Mouse (Mus musculus) bone marrow, adult 2 months (tissue): ENCODE measurements around the gene Mcm10. TPM values are rescaled to one million over a fixed set of nuclear protein-coding genes. Genes with fewer than 3 reads are reported as not detected.

Source experiments
- H3K27ac ChIP-seq: fragments of 200-500 bp; 2 replicates; pipeline ENCODE4 v1.5.1; 2012; ENCODE audit warnings: low read depth, mild to moderate bottlenecking, control low read depth, inconsistent platforms, low read length; ENCODE audit not compliant: control insufficient read depth, poor library complexity, insufficient read depth
- H3K4me1 ChIP-seq: fragments of 200-500 bp; 2 replicates; pipeline ENCODE4 v1.6.1; 2011; ENCODE audit warnings: low read length; ENCODE audit not compliant: control insufficient read depth, insufficient read depth
- H3K4me3 ChIP-seq: fragments of 200-500 bp; replicated peaks from 2 replicates; pipeline ENCODE3; 2011; ENCODE audit warnings: mild to moderate bottlenecking, low read depth, low read length, control low read depth; ENCODE audit not compliant: control insufficient read depth
- CTCF ChIP-seq: fragments of 200-500 bp; IDR thresholded peaks from 2 replicates; pipeline ENCODE4 v1.5.1; 2011; ENCODE audit warnings: low read length, control low read depth; ENCODE audit not compliant: control insufficient read depth, insufficient read depth
- POLR2A ChIP-seq: fragments of 200-500 bp; IDR thresholded peaks from 2 replicates; pipeline ENCODE4 v1.6.1; 2011; ENCODE audit warnings: low read depth, mild to moderate bottlenecking, control low read depth, low read length, borderline replicate concordance; ENCODE audit not compliant: control insufficient read depth
- WGBS: fragments of 180-500 bp; shearing (Covaris S2); methylation state at CpG from one replicate; pipeline ENCODE4 v1.1.7; 2018; 5-methylcytosine and 5-hydroxymethylcytosine counted together
- polyA plus RNA-seq: library from polyadenylated mRNA; stranded (reverse); fragments of >200 nt; gene quantifications from 2 replicates; pipeline ENCODE4 v1.2.4, GENCODE M21; 2011; ENCODE audit warnings: low replicate concordance; ENCODE audit not compliant: missing spikeins, insufficient read depth, insufficient read length

The Mcm10 gene
- polyA plus RNA-seq, 1 experiment = 92.2 TPM

- H3K27ac ChIP-seq = no peak overlapping the region
- H3K4me1 ChIP-seq = no peaks in the 10 kb centered on the region
- H3K4me3 ChIP-seq = no peak overlapping the region
- 82% methylated on average over 8 of the region's 8 CpGs for WGBS
- TF ChIP-seq CTCF (no peak), POLR2A (no peak)
Measured at GRCm38 (mm10) chr2:4987388-4988180, 25.0 kb downstream of the Mcm10 start.

GRCm38 (mm10) chr2:4986798-4987197, 25.8 kb downstream of the Mcm10 start:
- WGBS = 77% methylated on average over 4 of the region's 4 CpGs
- H3K4me3 ChIP-seq = no peak overlapping the region
- TF ChIP-seq POLR2A (no peak), CTCF (no peak)
- no peak overlapping the region for H3K27ac ChIP-seq
- H3K4me1 ChIP-seq = no peaks in the 10 kb centered on the region

- no peak overlapping the region for H3K27ac ChIP-seq
- no peak overlapping the region for H3K4me3 ChIP-seq
- H3K4me1 ChIP-seq = no peaks in the 10 kb centered on the region
- TF ChIP-seq CTCF (no peak), POLR2A (no peak)
- WGBS = 81% methylated on average over 6 of the region's 6 CpGs
Measured at GRCm38 (mm10) chr2:4985000-4985399, 27.6 kb downstream of the Mcm10 start.

GRCm38 (mm10) chr2:4983987-4984386, 28.6 kb downstream of the Mcm10 start:
- Histone ChIP-seq H3K4me1 (no peaks in the 10 kb centered on the region), H3K27ac (no peak overlapping the region), H3K4me3 (no peak overlapping the region)
- TF ChIP-seq POLR2A (no peak), CTCF (no peak)
- WGBS = 52% methylated on average over 5 of the region's 5 CpGs

GRCm38 (mm10) chr2:4978091-4978490, 34.5 kb downstream of the Mcm10 start:
- TF ChIP-seq CTCF (no peak), POLR2A (no peak)
- no peak overlapping the region for H3K27ac ChIP-seq
- 62% methylated on average over 8 of the region's 8 CpGs for WGBS

GRCm38 (mm10) chr2:4975807-4976206, 36.8 kb downstream of the Mcm10 start, which contains the start of gene Ucma:
Gene Ucma (plus strand): TSS chr2:4976122.
- H3K27ac ChIP-seq = no peak within 1 kb of the TSS
- TF ChIP-seq CTCF = no peak
- no peak for TF ChIP-seq POLR2A
- no peaks in the 10 kb centered on the region for H3K4me1 ChIP-seq
- H3K4me3 ChIP-seq = no peak within 1 kb of the TSS
- WGBS = 62% methylated on average over 5 of the region's 5 CpGs

More at GRCm38 (mm10) chr2:4978091-4978490, 34.5 kb downstream of the Mcm10 start:
- Histone ChIP-seq H3K4me1 (no peaks in the 10 kb centered on the region), H3K4me3 (no peak overlapping the region)

GRCm38 (mm10) chr2:4969083-4969482, 43.5 kb downstream of the Mcm10 start:
- H3K27ac ChIP-seq = no peak overlapping the region
- no peak overlapping the region for H3K4me3 ChIP-seq
- WGBS = 62% methylated on average over 2 of the region's 2 CpGs
- TF ChIP-seq CTCF = no peak
- no peak for TF ChIP-seq POLR2A
- H3K4me1 ChIP-seq = no peaks in the 10 kb centered on the region

- 88% methylated on average over 2 of the region's 2 CpGs for WGBS
Measured at GRCm38 (mm10) chr2:4967806-4968205, 44.8 kb downstream of the Mcm10 start.

More at GRCm38 (mm10) chr2:4967806-4968205, 44.8 kb downstream of the Mcm10 start:
- Histone ChIP-seq H3K27ac (no peak overlapping the region), H3K4me1 (no peaks in the 10 kb centered on the region), H3K4me3 (no peak overlapping the region)
- TF ChIP-seq CTCF (no peak), POLR2A (no peak)
